10 mouse cellular contexts compared by ENCODE assay signal in genomic region chr15:81928277-81928676, GRCm38 (mm10). TPM values are rescaled to one million over a fixed set of nuclear protein-coding genes. Genes with fewer than 3 reads are reported as not detected.
A peak's percentile ranks its signal among the peaks of the same experiment; 100 is the strongest.
DNase-seq lines count a peak whose midpoint lies in the region; ATAC-seq and TF ChIP-seq lines count a peak whose summit lies in the region.
"Had no signal": no experiment of that assay in that cellular context is flagged by ENCODE, and none has a peak within 500 bp of the region (broad histone marks: within the 10 kb centered on the region; RNA-seq: fewer than 3 reads in every experiment).

No protein-coding gene starts in this region.

- intact Hi-C loops in gastrocnemius, postnatal 36 days (cut with DNase I): no loop called here

- no peak overlapping the region for H3K4me2 ChIP-seq in liver, embryonic 13.5 days
- no peak overlapping the region for H3K4me2 ChIP-seq in liver, embryonic 11.5 days
- H3K4me2 ChIP-seq in lung, postnatal 0 days (replicated peaks; ENCODE audit: low read depth, low read length): no peak overlapping the region

- peaks cover 8% of the 10 kb centered on the region for H3K36me3 ChIP-seq in liver, embryonic 13.5 days
- peaks cover 2% of the 10 kb centered on the region; the same call in 1 of the 2 replicates for H3K36me3 ChIP-seq in liver, embryonic 11.5 days (ENCODE audit: control insufficient read depth, insufficient read depth, low read length)
- H3K36me3 ChIP-seq in lung, postnatal 0 days (ENCODE audit: insufficient read depth, low read length): no peaks in the 10 kb centered on the region

- WGBS in liver, embryonic 13.5 days (ENCODE audit: insufficient replicate concordance): 55% methylated on average over 11 of the region's 11 CpGs
- 73% methylated on average over 11 of the region's 11 CpGs for WGBS in liver, embryonic 11.5 days
- WGBS in lung, postnatal 0 days: 44% methylated on average over 11 of the region's 11 CpGs

- no peak for DNase-seq in liver, embryonic 13.5 days
- DNase-seq in liver, embryonic 11.5 days (ENCODE audit: low spot score): no peak
- DNase-seq in adrenal gland, postnatal 14 days: peak; percentile 71
- DNase-seq in heart, postnatal 4 days: peak; percentile 68
- DNase-seq in lung, postnatal 0 days (ENCODE audit: low spot score): peak; percentile 53
- DNase-seq in cerebellum, postnatal 4 days (ENCODE audit: low spot score in 2 of 2): no peak
- DNase-seq in urinary bladder, postnatal 25 days (ENCODE audit: low spot score): no peak
- DNase-seq in gastrocnemius, postnatal 36 days: no peak

- peak overlapping the region; percentile 58 for H3K27ac ChIP-seq in liver, embryonic 13.5 days
- no peak overlapping the region for H3K27ac ChIP-seq in liver, embryonic 11.5 days (ENCODE audit: low read depth, low read length)
- H3K27ac ChIP-seq in lung, postnatal 0 days (ENCODE audit: low read length): no peak overlapping the region
- H3K27ac ChIP-seq: liver, embryonic 14.5 days had no signal

- H3K4me1 ChIP-seq in liver, embryonic 13.5 days (replicated peaks): peaks cover 48% of the 10 kb centered on the region
- peaks cover 21% of the 10 kb centered on the region for H3K4me1 ChIP-seq in liver, embryonic 11.5 days (replicated peaks; ENCODE audit: control insufficient read depth, insufficient read depth, low read length)
- H3K4me1 ChIP-seq in lung, postnatal 0 days (ENCODE audit: insufficient read depth, low read depth, low read length): peaks cover 5% of the 10 kb centered on the region; the same call in 1 of the 2 replicates

- ATAC-seq in liver, embryonic 13.5 days (ENCODE audit: low read depth): no peak
- ATAC-seq in liver, embryonic 11.5 days (replicated peaks; ENCODE audit: low FRiP score): no peak
- no peak for ATAC-seq in lung, postnatal 0 days

- no peak overlapping the region for H3K9ac ChIP-seq in liver, embryonic 13.5 days
- no peak overlapping the region for H3K9ac ChIP-seq in liver, embryonic 11.5 days (ENCODE audit: low read depth, low read length)
- H3K9ac ChIP-seq in lung, postnatal 0 days (replicated peaks; ENCODE audit: low read depth): no peak overlapping the region
- H3K9ac ChIP-seq: liver, embryonic 14.5 days had no signal

- no peak for TF ChIP-seq CTCF in lung, postnatal 0 days (IDR thresholded peaks at IDR 0.05)

- no peak for TF ChIP-seq EP300 in lung, postnatal 0 days (IDR thresholded peaks at IDR 0.05)

- H3K27me3 ChIP-seq in liver, embryonic 13.5 days: 0 out of 2 replicates have a peak, but pooled peaks cover 2% of the 10 kb centered on the region
- no peaks in the 10 kb centered on the region for H3K27me3 ChIP-seq in liver, embryonic 11.5 days (replicated peaks; ENCODE audit: control insufficient read depth, insufficient read depth, low read length)
- no peaks in the 10 kb centered on the region for H3K27me3 ChIP-seq in lung, postnatal 0 days (replicated peaks; ENCODE audit: insufficient read depth, low read length)

- H3K9me3 ChIP-seq in liver, embryonic 13.5 days (replicated peaks): no peaks in the 10 kb centered on the region
- H3K9me3 ChIP-seq in liver, embryonic 11.5 days (ENCODE audit: control insufficient read depth, low read length): no peaks in the 10 kb centered on the region
- no peaks in the 10 kb centered on the region for H3K9me3 ChIP-seq in lung, postnatal 0 days (ENCODE audit: low read length)

- H3K4me3 ChIP-seq in liver, embryonic 13.5 days (replicated peaks): no peak overlapping the region
- no peak overlapping the region for H3K4me3 ChIP-seq in liver, embryonic 11.5 days (ENCODE audit: low read depth, low read length)
- H3K4me3 ChIP-seq in lung, postnatal 0 days (ENCODE audit: low read depth, low read length): no peak overlapping the region

RNA-seq across cellular contexts. Expression of gene Polr3h, which starts 2.2 kb away (rescaled TPM):
- 77.5 and 82.6 TPM in 2 replicates for polyA plus RNA-seq in liver, embryonic 13.5 days (2015; fragmentation: Nextera tagmentation; extraction: Ambion mirVana)
- 131 and 134 TPM in 2 replicates for polyA plus RNA-seq in liver, embryonic 11.5 days (2014; fragmentation: Nextera tagmentation; extraction: Ambion mirVana)
- total RNA-seq in adrenal gland, postnatal 14 days (2021): 18.7 and 23.0 TPM in 2 replicates
- 1 to 10 TPM; 7.9 to 9.1 TPM for total RNA-seq in heart, postnatal 4 days (2021)
- polyA plus RNA-seq in lung, postnatal 0 days (2015; fragmentation: Nextera tagmentation; extraction: Ambion mirVana): 41.8 and 43.1 TPM in 2 replicates
- 1 to 10 TPM; 7.7 TPM for total RNA-seq in gastrocnemius, postnatal 36 days (2021)

RNA-seq across cellular contexts. Expression of gene Csdc2, which starts 8.3 kb away (rescaled TPM):
- polyA plus RNA-seq in liver, embryonic 13.5 days (2015; fragmentation: Nextera tagmentation; extraction: Ambion mirVana): 1.0 and 1.1 TPM in 2 replicates
- 3.7 and 3.9 TPM in 2 replicates for polyA plus RNA-seq in liver, embryonic 11.5 days (2014; fragmentation: Nextera tagmentation; extraction: Ambion mirVana)
- 15.7 and 17.3 TPM in 2 replicates for total RNA-seq in adrenal gland, postnatal 14 days (2021)
- 1 to 10 TPM; 6.3 to 8.8 TPM for total RNA-seq in heart, postnatal 4 days (2021)
- polyA plus RNA-seq in lung, postnatal 0 days (2015; fragmentation: Nextera tagmentation; extraction: Ambion mirVana): 3.8 TPM in 2 replicates
- total RNA-seq in gastrocnemius, postnatal 36 days (2021): 1 to 10 TPM; 1.8 to 2.3 TPM

RNA-seq across cellular contexts. Expression of gene Pmm1, which starts 32.5 kb away (rescaled TPM):
- polyA plus RNA-seq in liver, embryonic 13.5 days (2015; fragmentation: Nextera tagmentation; extraction: Ambion mirVana): 24.7 and 25.0 TPM in 2 replicates
- polyA plus RNA-seq in liver, embryonic 11.5 days (2014; fragmentation: Nextera tagmentation; extraction: Ambion mirVana): 34.6 and 40.6 TPM in 2 replicates
- total RNA-seq in adrenal gland, postnatal 14 days (2021): 78.7 and 99.0 TPM in 2 replicates
- total RNA-seq in heart, postnatal 4 days (2021): 10 to 100 TPM; 21.1 to 22.2 TPM
- polyA plus RNA-seq in lung, postnatal 0 days (2015; fragmentation: Nextera tagmentation; extraction: Ambion mirVana): 22.1 and 23.4 TPM in 2 replicates
- 10 to 100 TPM; 14.7 to 15.5 TPM for total RNA-seq in gastrocnemius, postnatal 36 days (2021)

RNA-seq across cellular contexts. Expression of gene 1700029P11Rik, which starts 52.1 kb away (rescaled TPM):
- polyA plus RNA-seq in liver, embryonic 13.5 days (2015; fragmentation: Nextera tagmentation; extraction: Ambion mirVana): not detected in 2 replicates
- not detected in 2 replicates for polyA plus RNA-seq in liver, embryonic 11.5 days (2014; fragmentation: Nextera tagmentation; extraction: Ambion mirVana)
- not detected in 2 replicates for total RNA-seq in adrenal gland, postnatal 14 days (2021)
- not detected for total RNA-seq in heart, postnatal 4 days (2021)
- not detected in 2 replicates for polyA plus RNA-seq in lung, postnatal 0 days (2015; fragmentation: Nextera tagmentation; extraction: Ambion mirVana)
- total RNA-seq in gastrocnemius, postnatal 36 days (2021): not detected
- polyA plus RNA-seq: embryonic facial prominence, embryonic 11.5 days; liver, embryonic 14.5 days had no signal

RNA-seq across cellular contexts. Expression of gene Aco2, which starts 56.2 kb away (rescaled TPM):
- polyA plus RNA-seq in liver, embryonic 13.5 days (2015; fragmentation: Nextera tagmentation; extraction: Ambion mirVana): 105 and 122 TPM in 2 replicates
- polyA plus RNA-seq in liver, embryonic 11.5 days (2014; fragmentation: Nextera tagmentation; extraction: Ambion mirVana): 177 and 185 TPM in 2 replicates
- total RNA-seq in adrenal gland, postnatal 14 days (2021): 2,377 and 2,604 TPM in 2 replicates
- total RNA-seq in heart, postnatal 4 days (2021): 1,000 to 10,000 TPM; 1,419 to 1,465 TPM
- polyA plus RNA-seq in lung, postnatal 0 days (2015; fragmentation: Nextera tagmentation; extraction: Ambion mirVana): 89.2 and 90.8 TPM in 2 replicates
- total RNA-seq in gastrocnemius, postnatal 36 days (2021): 1,000 to 10,000 TPM; 1,185 to 1,290 TPM

Comparison
In these comparisons a context has a peak if more than half of its experiments do, and no peak if none do; other contexts are left out.
1. DNase-seq: peak in adrenal gland, postnatal 14 days (single experiment), heart, postnatal 4 days (single experiment) and lung, postnatal 0 days (single experiment); none in liver, embryonic 13.5 days (single experiment), liver, embryonic 11.5 days (single experiment), cerebellum, postnatal 4 days (0 of 2), urinary bladder, postnatal 25 days (single experiment) and gastrocnemius, postnatal 36 days (0 of 2).